Mouse (Mus musculus) kidney, adult 2 months (tissue): ENCODE measurements at regions not wholly inside any gene's neighbourhood (a gene's known extent, or its start where the extent isn't known, plus 50 kb on each side); places are given as distances from the start of the nearest gene placed in this dataset.

Experiments
- DNase-seq: peaks from one replicate; pipeline ENCODE4 v3.0.0; 2021
- H3K27ac ChIP-seq: fragments of 200-500 bp; 2 replicates; pipeline ENCODE4 v1.5.1; 2012; ENCODE audit warnings: low read depth, low read length, control low read depth, inconsistent platforms; ENCODE audit not compliant: insufficient read depth
- H3K27me3 ChIP-seq: fragments of 200-500 bp; replicated peaks from 2 replicates; pipeline ENCODE4 v1.6.1; 2012; ENCODE audit warnings: mild to moderate bottlenecking, moderate library complexity, low read length, inconsistent platforms; ENCODE audit not compliant: control insufficient read depth, insufficient read depth
- H3K36me3 ChIP-seq: fragments of 200-500 bp; 2 replicates; pipeline ENCODE4 v1.6.1; 2012; ENCODE audit warnings: mild to moderate bottlenecking, moderate library complexity, low read length, inconsistent platforms; ENCODE audit not compliant: control insufficient read depth, insufficient read depth
- H3K4me1 ChIP-seq: fragments of 200-500 bp; 2 replicates; pipeline ENCODE4 v1.6.1; 2011; ENCODE audit warnings: low read length; ENCODE audit not compliant: control insufficient read depth, insufficient read depth
- H3K4me3 ChIP-seq: fragments of 200-500 bp; 2 replicates; pipeline ENCODE4 v1.5.1; 2011; ENCODE audit warnings: mild to moderate bottlenecking, low read depth, low read length, control low read depth; ENCODE audit not compliant: insufficient read depth
- CTCF ChIP-seq: fragments of 200-500 bp; conservative IDR thresholded peaks from 2 replicates; pipeline ENCODE4 v1.5.1; 2011; ENCODE audit warnings: low read depth, mild to moderate bottlenecking, control low read depth, low read length, moderate library complexity, mixed read lengths; ENCODE audit not compliant: insufficient read depth, insufficient read length
- POLR2A ChIP-seq: fragments of 200-500 bp; IDR thresholded peaks from one replicate; pipeline ENCODE4 v1.6.1; 2011; ENCODE audit warnings: low read depth, low read length, control low read depth
- WGBS: fragments of 180-500 bp; shearing (Covaris S2); methylation state at CpG from one replicate; pipeline ENCODE4 v1.1.7; 2018; 5-methylcytosine and 5-hydroxymethylcytosine counted together

GRCm38 (mm10) chr19:23044510-23045464 is 96.2 kb upstream of the Klf9 start:
- no peak overlapping the region for H3K4me3 ChIP-seq
- peaks cover 15% of the 10 kb centered on the region for H3K4me1 ChIP-seq
- WGBS: 76% methylated on average over 16 of the region's 16 CpGs
- TF ChIP-seq POLR2A (no peak), CTCF (no peak)
- no peak overlapping the region for H3K27ac ChIP-seq
- no peak for DNase-seq
- H3K27me3 ChIP-seq: no peaks in the 10 kb centered on the region
- no peaks in the 10 kb centered on the region for H3K36me3 ChIP-seq

GRCm38 (mm10) chr19:23051456-23051855 is 89.6 kb upstream of the Klf9 start:
- WGBS: 61% methylated on average over 4 of the region's 4 CpGs
- peak; percentile 76 for DNase-seq
- Histone ChIP-seq H3K27ac (no peak overlapping the region; the same call in 1 of the 2 replicates), H3K4me1 (peaks cover 17% of the 10 kb centered on the region), H3K27me3 (no peaks in the 10 kb centered on the region), H3K4me3 (no peak overlapping the region), H3K36me3 (no peaks in the 10 kb centered on the region)
- TF ChIP-seq CTCF (no peak), POLR2A (no peak)

GRCm38 (mm10) chr19:23054440-23054839 is 86.6 kb upstream of the Klf9 start:
- no peak for DNase-seq
- 77% methylated on average over 4 of the region's 4 CpGs for WGBS
- TF ChIP-seq CTCF (no peak), POLR2A (no peak)
- Histone ChIP-seq H3K27ac (no peak overlapping the region), H3K36me3 (no peaks in the 10 kb centered on the region), H3K4me3 (no peak overlapping the region), H3K4me1 (peaks cover 37% of the 10 kb centered on the region), H3K27me3 (no peaks in the 10 kb centered on the region)

GRCm38 (mm10) chr19:23055916-23056805 is 84.9 kb upstream of the Klf9 start:
- Histone ChIP-seq H3K4me3 (no peak overlapping the region), H3K36me3 (no peaks in the 10 kb centered on the region), H3K4me1 (peaks cover 38% of the 10 kb centered on the region), H3K27me3 (no peaks in the 10 kb centered on the region), H3K27ac (peak overlapping the region; percentile 99)
- 69% methylated on average over 5 of the region's 5 CpGs for WGBS
- TF ChIP-seq POLR2A: no peak
- TF ChIP-seq CTCF: no peak
- DNase-seq: peak; percentile 57

- Histone ChIP-seq H3K36me3 (no peaks in the 10 kb centered on the region), H3K27me3 (no peaks in the 10 kb centered on the region), H3K27ac (peak overlapping the region; percentile 99), H3K4me3 (no peak overlapping the region), H3K4me1 (peaks cover 33% of the 10 kb centered on the region)
- WGBS: 11% methylated on average over 32 of the region's 32 CpGs
- TF ChIP-seq CTCF (no peak), POLR2A (no peak)
- peak; percentile 91 for DNase-seq
Measured at GRCm38 (mm10) chr19:23056851-23057707, 83.9 kb upstream of the Klf9 start.

- 32% methylated on average over 11 of the region's 11 CpGs for WGBS
- H3K4me3 ChIP-seq: no peak overlapping the region
- H3K36me3 ChIP-seq: no peaks in the 10 kb centered on the region
- peaks cover 39% of the 10 kb centered on the region for H3K4me1 ChIP-seq
- TF ChIP-seq CTCF (no peak), POLR2A (no peak)
- no peaks in the 10 kb centered on the region for H3K27me3 ChIP-seq
- DNase-seq: peak; percentile 77
- peak overlapping the region; percentile 95 for H3K27ac ChIP-seq
Measured at GRCm38 (mm10) chr19:23057739-23058501, 83.1 kb upstream of the Klf9 start.
